Mouse (Mus musculus): ENCODE results near the gene Ypel5. TPM values are rescaled to one million over a fixed set of nuclear protein-coding genes. Genes with fewer than 3 reads are reported as not detected.

Ypel5 gene
- polyA plus RNA-seq (2015; fragmentation: Nextera tagmentation; extraction: Ambion mirVana), result 116 and 123 TPM in 2 replicates

GRCm38 (mm10) chr17:72836158-72837115 lies at the start of gene Ypel5:
Ypel5 (plus strand) TSS chr17:72836453.
- peak; percentile 98 for ATAC-seq
- 1% methylated on average over 72 of the region's 93 CpGs for WGBS
- H3K4me2 ChIP-seq (ENCODE audit: low read length), result peak within 1 kb of the TSS; percentile 61
- H3K4me1 ChIP-seq (replicated peaks; ENCODE audit: control insufficient read depth, insufficient read depth, low read length), result peaks cover 12% of the 10 kb centered on the region
- H3K9me3 ChIP-seq (ENCODE audit: control insufficient read depth, low read length), result no peaks in the 10 kb centered on the region
- no peaks in the 10 kb centered on the region for H3K27me3 ChIP-seq (replicated peaks; ENCODE audit: control insufficient read depth, insufficient read depth, low read length)
- H3K4me3 ChIP-seq (replicated peaks; ENCODE audit: low read length), result peak within 1 kb of the TSS; percentile 98
- H3K27ac ChIP-seq (ENCODE audit: low read length), result peak within 1 kb of the TSS; percentile 98
- no peaks in the 10 kb centered on the region for H3K36me3 ChIP-seq (ENCODE audit: control insufficient read depth, insufficient read depth)
- H3K9ac ChIP-seq (replicated peaks; ENCODE audit: low read depth, low read length), result peak within 1 kb of the TSS; percentile 99

- no peak overlapping the region for H3K27ac ChIP-seq (ENCODE audit: low read length)
- 82% methylated on average over 6 of the region's 6 CpGs for WGBS
Observed at GRCm38 (mm10) chr17:72787886-72788436, 48.3 kb upstream of the Ypel5 start.

DNA sequence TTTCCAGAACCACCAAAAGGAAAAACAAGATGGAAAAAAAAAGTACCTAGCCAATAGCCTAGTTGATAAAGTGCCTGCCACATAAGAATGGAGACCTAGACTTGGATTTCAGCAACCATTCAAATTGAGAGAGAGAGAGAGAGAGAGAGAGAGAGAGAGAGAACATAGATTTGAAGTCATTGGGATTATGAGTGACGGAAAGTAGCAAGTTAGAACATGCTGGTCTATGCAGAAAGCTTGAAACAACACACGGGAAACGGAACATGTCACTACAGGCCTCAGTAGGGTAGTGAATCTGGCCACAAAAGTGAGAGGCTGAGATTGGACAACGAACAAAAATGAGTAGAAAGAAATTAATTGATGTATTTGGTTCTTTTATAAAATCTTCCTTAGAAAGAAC lies 43.0 kb upstream of the Ypel5 start:
- Histone ChIP-seq H3K4me1 (replicated peaks; ENCODE audit: control insufficient read depth, insufficient read depth, low read length) (no peaks in the 10 kb centered on the region), H3K9ac (replicated peaks; ENCODE audit: low read depth, low read length) (no peak overlapping the region), H3K9me3 (ENCODE audit: control insufficient read depth, low read length) (no peaks in the 10 kb centered on the region), H3K27me3 (replicated peaks; ENCODE audit: control insufficient read depth, insufficient read depth, low read length) (no peaks in the 10 kb centered on the region), H3K4me3 (replicated peaks; ENCODE audit: low read length) (no peak overlapping the region), H3K4me2 (ENCODE audit: low read length) (no peak overlapping the region), H3K36me3 (ENCODE audit: control insufficient read depth, insufficient read depth) (no peaks in the 10 kb centered on the region), H3K27ac (ENCODE audit: low read length) (no peak overlapping the region)
- 91% methylated on average over 4 of the region's 4 CpGs for WGBS
- ATAC-seq, result no peak

More at GRCm38 (mm10) chr17:72787886-72788436, 48.3 kb upstream of the Ypel5 start:
- Histone ChIP-seq H3K9ac (replicated peaks; ENCODE audit: low read depth, low read length) (no peak overlapping the region), H3K27me3 (replicated peaks; ENCODE audit: control insufficient read depth, insufficient read depth, low read length) (no peaks in the 10 kb centered on the region), H3K4me2 (ENCODE audit: low read length) (no peak overlapping the region), H3K4me1 (replicated peaks; ENCODE audit: control insufficient read depth, insufficient read depth, low read length) (no peaks in the 10 kb centered on the region), H3K4me3 (replicated peaks; ENCODE audit: low read length) (no peak overlapping the region), H3K36me3 (ENCODE audit: control insufficient read depth, insufficient read depth) (no peaks in the 10 kb centered on the region), H3K9me3 (ENCODE audit: control insufficient read depth, low read length) (no peaks in the 10 kb centered on the region)
- no peak for ATAC-seq

DNA sequence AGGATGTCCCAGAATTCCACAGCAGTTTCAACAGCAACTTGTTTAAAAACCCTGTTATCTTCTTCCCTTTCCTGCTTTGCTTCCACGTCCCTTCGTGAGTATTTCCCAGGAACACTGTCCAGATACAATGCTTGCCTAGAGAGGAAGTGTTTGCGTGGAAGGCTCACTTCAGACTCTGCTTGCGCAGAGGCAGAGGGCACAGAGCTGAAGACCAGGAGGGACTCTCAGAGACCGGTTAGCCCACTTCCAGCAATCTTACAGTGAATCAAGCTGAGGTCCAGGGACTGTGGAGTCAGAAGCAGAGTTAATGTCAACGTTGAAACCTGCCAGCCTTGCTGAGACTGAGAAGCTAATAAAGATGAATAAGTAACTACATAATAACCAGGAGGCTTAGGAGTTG lies 41.6 kb upstream of the Ypel5 start:
- 81% methylated on average over 6 of the region's 6 CpGs for WGBS
- Histone ChIP-seq H3K4me3 (replicated peaks; ENCODE audit: low read length) (no peak overlapping the region), H3K27me3 (replicated peaks; ENCODE audit: control insufficient read depth, insufficient read depth, low read length) (no peaks in the 10 kb centered on the region), H3K27ac (ENCODE audit: low read length) (no peak overlapping the region), H3K9me3 (ENCODE audit: control insufficient read depth, low read length) (no peaks in the 10 kb centered on the region), H3K4me1 (replicated peaks; ENCODE audit: control insufficient read depth, insufficient read depth, low read length) (no peaks in the 10 kb centered on the region), H3K36me3 (ENCODE audit: control insufficient read depth, insufficient read depth) (no peaks in the 10 kb centered on the region), H3K9ac (replicated peaks; ENCODE audit: low read depth, low read length) (no peak overlapping the region), H3K4me2 (ENCODE audit: low read length) (no peak overlapping the region)
- no peak for ATAC-seq

DNA sequence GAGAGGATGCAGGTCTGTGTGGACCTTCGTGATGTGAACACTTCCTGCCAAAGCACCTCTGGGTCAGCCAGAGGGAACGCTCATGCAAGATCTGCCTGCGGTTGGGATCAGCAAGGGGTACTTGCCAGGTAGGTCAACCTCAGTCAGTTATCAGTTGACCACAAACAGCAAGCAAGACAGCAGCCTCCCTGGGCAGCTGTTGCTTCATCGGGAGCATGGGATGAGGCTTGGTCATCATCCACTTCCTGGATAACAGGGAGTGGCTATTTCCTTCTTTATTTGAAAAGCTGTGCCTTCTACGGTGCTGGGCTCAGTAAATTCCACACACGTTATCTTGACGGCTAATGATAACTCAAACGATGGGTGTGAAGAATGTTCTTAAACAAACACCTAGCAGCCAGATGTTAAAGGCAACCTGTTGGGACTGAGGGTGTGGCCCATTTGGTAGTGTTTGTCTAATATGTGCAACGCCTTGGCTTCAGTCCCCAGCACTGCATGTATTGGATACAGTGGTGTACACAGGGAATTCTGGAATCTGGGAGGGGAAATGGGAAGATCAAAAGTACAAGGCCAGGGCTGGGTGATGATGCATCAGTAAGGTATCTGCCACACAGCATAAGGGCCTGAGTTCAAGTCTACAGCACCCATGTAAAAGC lies 40.7 kb upstream of the Ypel5 start:
- ATAC-seq, result no peak
- no peak overlapping the region for H3K27ac ChIP-seq (ENCODE audit: low read length)
- no peaks in the 10 kb centered on the region for H3K4me1 ChIP-seq (replicated peaks; ENCODE audit: control insufficient read depth, insufficient read depth, low read length)
- no peak overlapping the region for H3K4me2 ChIP-seq (ENCODE audit: low read length)
- no peaks in the 10 kb centered on the region for H3K27me3 ChIP-seq (replicated peaks; ENCODE audit: control insufficient read depth, insufficient read depth, low read length)
- H3K36me3 ChIP-seq (ENCODE audit: control insufficient read depth, insufficient read depth), result no peaks in the 10 kb centered on the region
- H3K4me3 ChIP-seq (replicated peaks; ENCODE audit: low read length), result no peak overlapping the region
- H3K9me3 ChIP-seq (ENCODE audit: control insufficient read depth, low read length), result no peaks in the 10 kb centered on the region
- 90% methylated on average over 9 of the region's 9 CpGs for WGBS
- no peak overlapping the region for H3K9ac ChIP-seq (replicated peaks; ENCODE audit: low read depth, low read length)

DNA sequence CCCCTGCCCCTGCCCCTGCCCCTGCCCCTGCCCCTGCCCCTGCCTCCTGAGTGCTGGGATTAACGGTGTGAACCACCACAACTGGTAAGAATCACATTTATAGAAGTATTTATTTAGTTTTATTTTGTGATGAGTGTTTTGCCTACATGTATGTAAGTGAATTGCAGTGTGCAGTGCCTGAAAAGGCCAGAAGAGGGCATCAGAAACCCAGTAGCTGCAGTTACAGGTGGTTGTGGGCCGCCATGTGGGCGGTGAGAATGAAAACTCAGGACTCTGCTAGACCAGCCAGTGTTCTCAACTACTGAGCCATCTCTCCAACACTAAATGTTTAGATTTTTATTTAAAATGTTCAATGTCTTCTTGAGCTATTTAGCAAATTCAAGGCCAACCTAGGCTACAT lies 39.7 kb upstream of the Ypel5 start:
- WGBS, result 84% methylated on average over 3 of the region's 3 CpGs
- no peaks in the 10 kb centered on the region for H3K9me3 ChIP-seq (ENCODE audit: control insufficient read depth, low read length)
- H3K27me3 ChIP-seq (replicated peaks; ENCODE audit: control insufficient read depth, insufficient read depth, low read length), result no peaks in the 10 kb centered on the region
- no peak overlapping the region for H3K4me2 ChIP-seq (ENCODE audit: low read length)
- H3K36me3 ChIP-seq (ENCODE audit: control insufficient read depth, insufficient read depth), result no peaks in the 10 kb centered on the region
- no peak overlapping the region for H3K27ac ChIP-seq (ENCODE audit: low read length)
- no peak for ATAC-seq
- H3K4me1 ChIP-seq (replicated peaks; ENCODE audit: control insufficient read depth, insufficient read depth, low read length), result no peaks in the 10 kb centered on the region
- no peak overlapping the region for H3K4me3 ChIP-seq (replicated peaks; ENCODE audit: low read length)
- H3K9ac ChIP-seq (replicated peaks; ENCODE audit: low read depth, low read length), result no peak overlapping the region

- H3K4me2 ChIP-seq (ENCODE audit: low read length), result no peak overlapping the region
Observed at GRCm38 (mm10) chr17:72797867-72798266, 38.4 kb upstream of the Ypel5 start.

GRCm38 (mm10) chr17:72809942-72810654 lies 26.2 kb upstream of the Ypel5 start:
- Histone ChIP-seq H3K4me3 (replicated peaks; ENCODE audit: low read length) (no peak overlapping the region), H3K36me3 (ENCODE audit: control insufficient read depth, insufficient read depth) (no peaks in the 10 kb centered on the region), H3K9ac (replicated peaks; ENCODE audit: low read depth, low read length) (no peak overlapping the region), H3K4me2 (ENCODE audit: low read length) (no peak overlapping the region), H3K27ac (ENCODE audit: low read length) (no peak overlapping the region), H3K4me1 (replicated peaks; ENCODE audit: control insufficient read depth, insufficient read depth, low read length) (0 out of 2 replicates have a peak, but pooled peaks cover 2% of the 10 kb centered on the region), H3K27me3 (replicated peaks; ENCODE audit: control insufficient read depth, insufficient read depth, low read length) (no peaks in the 10 kb centered on the region), H3K9me3 (ENCODE audit: control insufficient read depth, low read length) (no peaks in the 10 kb centered on the region)
- no peak for ATAC-seq
- WGBS, result 62% methylated on average over 7 of the region's 7 CpGs

More at GRCm38 (mm10) chr17:72797867-72798266, 38.4 kb upstream of the Ypel5 start:
- 33% methylated on average over 2 of the region's 2 CpGs for WGBS
- Histone ChIP-seq H3K4me3 (replicated peaks; ENCODE audit: low read length) (no peak overlapping the region), H3K36me3 (ENCODE audit: control insufficient read depth, insufficient read depth) (no peaks in the 10 kb centered on the region), H3K9ac (replicated peaks; ENCODE audit: low read depth, low read length) (no peak overlapping the region), H3K9me3 (ENCODE audit: control insufficient read depth, low read length) (no peaks in the 10 kb centered on the region), H3K4me1 (replicated peaks; ENCODE audit: control insufficient read depth, insufficient read depth, low read length) (no peaks in the 10 kb centered on the region), H3K27ac (ENCODE audit: low read length) (no peak overlapping the region), H3K27me3 (replicated peaks; ENCODE audit: control insufficient read depth, insufficient read depth, low read length) (no peaks in the 10 kb centered on the region)
- ATAC-seq, result peak; percentile 55; the same call in 1 of the 2 replicates

Measured in forebrain, embryonic 16.5 days (tissue).